Mouse (Mus musculus): ENCODE results near the gene Arpp19. TPM values are rescaled to one million over a fixed set of nuclear protein-coding genes. Genes with fewer than 3 reads are reported as not detected.
A peak's percentile ranks its signal among the peaks of the same experiment; 100 is the strongest.

Arpp19 gene
- total and polyA plus RNA-seq, 2 experiments from 2014 or later = 111 to 213 TPM

DNA sequence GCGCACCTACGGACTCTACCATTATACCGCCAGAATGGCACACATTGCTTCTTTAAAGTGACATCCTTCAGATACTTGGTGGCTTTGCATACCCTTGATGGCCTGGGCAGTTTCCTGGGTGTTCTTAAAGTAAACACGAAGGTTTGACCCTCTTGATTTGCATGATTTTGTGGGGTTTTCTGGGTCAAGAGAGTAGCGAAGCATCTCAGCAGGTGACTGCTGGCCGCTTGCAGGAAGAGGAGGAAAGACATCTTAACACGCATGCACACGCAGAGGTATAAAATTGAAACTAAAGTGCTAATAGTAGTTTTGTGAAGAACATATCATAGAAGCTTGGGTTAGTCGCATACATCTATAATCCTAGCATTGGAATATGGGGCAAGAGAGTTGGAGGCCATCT lies 61.5 kb downstream of the Arpp19 start:
- Histone ChIP-seq H3K36me3 (ENCODE audit: insufficient read depth) (no peaks in the 10 kb centered on the region), H3K9me3 (ENCODE audit: low read length) (no peaks in the 10 kb centered on the region), H3K4me2 (ENCODE audit: low read depth) (no peak overlapping the region), H3K4me1 (ENCODE audit: insufficient read depth) (peaks cover 5% of the 10 kb centered on the region; the same call in 1 of the 2 replicates), H3K4me3 (ENCODE audit: low read depth, low read length) (no peak overlapping the region), H3K27me3 (ENCODE audit: insufficient read depth, low read length) (no peaks in the 10 kb centered on the region), H3K27ac (ENCODE audit: low read depth, low read length) (no peak overlapping the region), H3K9ac (no peak overlapping the region)
- TF ChIP-seq CTCF (IDR thresholded peaks at IDR 0.05; ENCODE audit: low read depth) = no peak
- DNase-seq = no peak
- WGBS = 95% methylated on average over 9 of the region's 9 CpGs
- ATAC-seq = no peak

DNA sequence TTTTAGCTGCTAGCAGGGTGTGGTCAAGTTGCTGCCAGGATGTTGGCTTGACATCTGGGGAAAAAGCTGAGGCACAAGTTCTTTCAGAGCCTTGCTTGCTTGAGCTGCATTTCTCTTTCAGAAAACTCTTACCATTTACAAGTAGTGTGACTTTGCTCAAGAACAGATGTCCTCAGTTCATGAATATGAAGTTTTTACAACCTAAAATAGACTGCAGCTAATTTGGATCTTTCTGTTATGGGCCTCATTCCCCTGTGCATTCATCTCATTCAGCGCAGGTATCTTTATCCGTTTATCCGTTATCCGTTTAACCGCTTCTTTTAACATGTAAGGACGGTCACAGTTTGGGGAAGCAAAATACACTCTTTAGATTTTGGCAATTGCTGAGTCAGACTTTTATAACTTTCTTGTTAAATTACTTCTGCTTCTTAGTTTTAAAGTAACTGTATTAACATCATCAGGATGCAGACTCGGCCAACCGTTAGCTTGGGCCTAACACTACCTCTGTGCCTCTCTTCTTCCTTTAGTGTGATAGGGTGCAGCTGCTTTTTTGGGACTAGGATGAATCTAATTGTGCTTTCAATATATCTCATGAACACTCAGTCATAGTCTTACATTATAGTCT lies 62.9 kb downstream of the Arpp19 start:
- H3K4me3 ChIP-seq (ENCODE audit: low read depth, low read length) = no peak overlapping the region
- peak; percentile 56 for ATAC-seq
- H3K9me3 ChIP-seq (ENCODE audit: low read length) = no peaks in the 10 kb centered on the region
- H3K9ac ChIP-seq = no peak overlapping the region
- H3K27me3 ChIP-seq (ENCODE audit: insufficient read depth, low read length) = no peaks in the 10 kb centered on the region
- TF ChIP-seq CTCF (IDR thresholded peaks at IDR 0.05; ENCODE audit: low read depth) = no peak
- peaks cover 5% of the 10 kb centered on the region; the same call in 1 of the 2 replicates for H3K4me1 ChIP-seq (ENCODE audit: insufficient read depth)
- H3K4me2 ChIP-seq (ENCODE audit: low read depth) = no peak overlapping the region
- H3K27ac ChIP-seq (ENCODE audit: low read depth, low read length) = no peak overlapping the region
- 74% methylated on average over 8 of the region's 8 CpGs for WGBS
- H3K36me3 ChIP-seq (ENCODE audit: insufficient read depth) = no peaks in the 10 kb centered on the region
- no peak for DNase-seq

DNA sequence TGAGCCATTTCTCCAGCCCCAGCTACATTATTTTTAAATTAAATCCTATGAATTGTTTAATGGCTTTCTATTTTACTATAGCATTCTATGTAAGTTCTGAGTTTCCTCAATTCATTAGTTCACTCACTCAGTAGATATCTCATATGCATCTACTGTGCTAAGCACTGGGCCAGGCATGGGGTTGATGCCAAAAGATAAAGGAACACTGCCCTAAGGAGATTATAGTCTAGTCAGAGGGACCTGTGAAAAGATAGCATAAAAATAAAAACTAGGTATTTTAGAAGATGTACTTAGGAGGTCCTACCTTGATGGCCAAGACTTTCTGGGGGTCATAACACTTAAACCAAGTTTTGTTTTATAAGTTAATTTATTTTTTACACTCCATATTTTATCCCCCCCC lies 64.7 kb downstream of the Arpp19 start:
- no peaks in the 10 kb centered on the region for H3K36me3 ChIP-seq (ENCODE audit: insufficient read depth)
- DNase-seq = no peak
- H3K9me3 ChIP-seq (ENCODE audit: low read length) = no peaks in the 10 kb centered on the region
- H3K27ac ChIP-seq (ENCODE audit: low read depth, low read length) = no peak overlapping the region
- ATAC-seq = no peak
- H3K27me3 ChIP-seq (ENCODE audit: insufficient read depth, low read length) = no peaks in the 10 kb centered on the region
- no peak overlapping the region for H3K4me2 ChIP-seq (ENCODE audit: low read depth)
- no peak overlapping the region for H3K4me3 ChIP-seq (ENCODE audit: low read depth, low read length)
- TF ChIP-seq CTCF (IDR thresholded peaks at IDR 0.05; ENCODE audit: low read depth) = no peak
- peaks cover 5% of the 10 kb centered on the region; the same call in 1 of the 2 replicates for H3K4me1 ChIP-seq (ENCODE audit: insufficient read depth)
- no peak overlapping the region for H3K9ac ChIP-seq

Other genes with a start within 250 kb of the Arpp19 start
- gene Onecut1, start 175.7 kb upstream of the Arpp19 start, total RNA-seq (2014; rRNA removed) = 0.92 and 3.8 TPM in 2 replicates
- 0.23 and 0.64 TPM in 2 replicates for gene Onecut1, start 175.7 kb upstream of the Arpp19 start, polyA plus RNA-seq (2015; fragmentation: Nextera tagmentation; extraction: Ambion mirVana)
- 22.2 and 33.2 TPM in 2 replicates for gene Fam214a, start 84.7 kb upstream of the Arpp19 start, total RNA-seq (2014; rRNA removed)
- gene Fam214a, start 84.7 kb upstream of the Arpp19 start, polyA plus RNA-seq (2015; fragmentation: Nextera tagmentation; extraction: Ambion mirVana) = 11.6 and 16.0 TPM in 2 replicates
- 146 and 166 TPM in 2 replicates for gene Myo5a, start 33.4 kb downstream of the Arpp19 start, total RNA-seq (2014; rRNA removed)
- gene Myo5a, start 33.4 kb downstream of the Arpp19 start, polyA plus RNA-seq (2015; fragmentation: Nextera tagmentation; extraction: Ambion mirVana) = 18.0 and 34.9 TPM in 2 replicates
- gene Myo5c, start 194.4 kb downstream of the Arpp19 start, total RNA-seq (2014; rRNA removed) = 0.10 and 0.31 TPM in 2 replicates
- 0.16 and 0.20 TPM in 2 replicates for gene Myo5c, start 194.4 kb downstream of the Arpp19 start, polyA plus RNA-seq (2015; fragmentation: Nextera tagmentation; extraction: Ambion mirVana)

All from forebrain, postnatal 0 days (tissue).